Mouse (Mus musculus) embryo, embryonic 11.5 days (tissue): ENCODE measurements around the gene Pkp3.
A peak's percentile ranks its signal among the peaks of the same experiment; 100 is the strongest.

Experiments used
- DNase-seq: peaks from one replicate; pipeline ENCODE4 v3.0.0-alpha.2; 2012; ENCODE audit warnings: low read depth, low spot score

The Pkp3 gene

DNA sequence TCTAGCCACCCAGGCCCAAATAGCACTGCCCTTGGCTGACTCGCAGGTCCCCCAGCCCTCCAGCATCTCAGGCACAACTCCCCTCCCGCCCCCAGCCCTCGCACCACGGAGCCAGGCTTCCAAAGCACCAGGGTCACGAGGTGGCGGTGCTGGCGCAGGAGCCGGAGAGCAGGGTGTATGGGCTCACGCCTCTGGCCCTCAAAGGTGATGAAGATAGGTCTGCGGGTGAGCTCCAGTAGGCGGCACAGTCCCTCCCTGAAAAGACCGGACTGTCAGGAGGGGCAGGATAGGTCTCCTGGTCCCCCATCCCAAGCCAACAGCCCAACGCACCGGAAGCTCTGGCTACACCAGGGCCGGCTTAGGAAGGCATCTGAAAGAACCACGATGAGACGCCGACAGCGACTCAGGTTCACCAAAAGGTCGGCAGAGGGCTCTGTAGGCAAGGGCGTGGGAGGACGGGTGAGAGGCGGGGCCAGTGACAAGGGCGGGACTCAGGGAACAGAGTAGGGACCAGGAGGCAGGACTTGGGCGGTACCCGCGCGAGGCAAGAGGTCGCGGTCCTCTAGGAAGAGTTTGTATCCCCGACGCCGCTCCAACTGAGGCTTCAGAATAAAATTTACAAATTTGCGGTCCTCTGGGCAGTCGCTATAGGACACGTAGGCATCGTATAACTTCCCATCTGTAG lies 14.2 kb downstream of the Pkp3 start:
- peak; percentile 69 for DNase-seq

DNA sequence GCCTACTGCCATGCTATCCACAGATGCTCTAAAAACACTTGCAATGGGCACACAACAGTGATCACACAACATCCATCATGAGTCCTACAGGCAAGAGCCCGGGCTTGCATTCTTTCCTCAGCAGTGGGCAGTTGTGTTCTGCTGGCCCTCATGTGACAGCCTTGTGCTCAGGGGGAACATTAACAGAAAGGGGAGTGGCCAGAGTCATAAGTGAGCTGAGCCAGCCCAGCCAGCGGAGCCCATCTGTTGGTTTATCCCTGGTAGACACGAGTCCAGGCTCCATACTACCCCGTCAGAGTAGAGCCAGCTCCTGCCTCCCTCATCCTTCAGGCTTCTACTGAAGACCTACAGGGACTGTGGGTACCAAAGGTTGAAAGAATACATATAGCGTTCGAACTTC lies 15.9 kb downstream of the Pkp3 start:
- DNase-seq = no peak

DNA sequence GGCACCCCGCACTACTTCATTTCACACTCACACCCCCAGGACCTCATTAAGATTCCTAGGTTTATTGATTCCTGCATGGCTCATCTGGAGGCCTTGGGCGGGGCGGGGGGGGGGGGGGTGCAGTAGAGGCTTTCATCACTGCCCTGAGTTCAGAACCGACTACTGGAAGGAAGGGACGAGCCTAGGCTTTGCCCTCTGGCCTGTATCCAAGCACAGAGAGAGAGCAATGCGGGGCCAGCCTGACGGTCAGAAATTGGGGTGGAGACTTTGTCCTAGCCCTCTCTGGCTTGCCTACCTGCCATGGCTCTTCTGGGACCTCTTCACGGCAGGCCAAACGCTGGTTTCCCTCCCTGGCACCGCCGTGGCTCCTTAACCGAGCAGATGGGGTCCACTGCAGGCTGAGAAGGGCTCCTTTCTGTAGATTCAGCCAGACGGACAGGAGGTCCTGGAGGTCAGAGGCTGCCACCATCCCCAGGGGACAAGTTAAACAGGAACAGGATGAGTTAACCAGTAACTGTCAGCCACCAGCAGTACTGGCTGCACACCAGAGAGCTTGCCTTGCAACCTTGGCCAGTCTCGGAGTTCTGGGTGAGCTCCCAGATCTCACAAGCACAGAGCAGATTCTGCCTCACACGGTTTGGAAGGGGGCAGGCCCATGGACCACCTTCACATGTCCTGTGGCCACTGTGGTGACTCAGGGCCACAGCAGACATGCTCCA lies 16.6 kb downstream of the Pkp3 start:
- no peak for DNase-seq

DNA sequence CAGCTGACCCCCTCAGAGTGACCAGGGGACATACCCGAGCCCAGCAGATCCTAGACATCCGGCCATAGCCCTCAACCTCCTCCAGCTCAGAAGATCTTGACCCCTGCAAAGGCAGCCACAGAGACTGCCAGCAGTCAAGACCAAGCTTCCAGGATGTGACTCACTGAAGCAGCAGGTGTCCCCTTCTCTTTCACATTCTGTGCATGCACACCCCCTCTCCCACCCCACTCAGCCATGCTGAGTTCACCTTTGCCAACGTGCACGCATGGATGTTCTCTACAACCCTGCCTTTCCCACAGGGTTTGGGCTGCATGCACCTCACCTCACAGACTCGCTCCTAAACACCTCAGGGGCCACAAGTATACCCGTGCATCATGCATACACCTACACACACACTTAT lies 18.0 kb downstream of the Pkp3 start:
- DNase-seq = no peak

DNA sequence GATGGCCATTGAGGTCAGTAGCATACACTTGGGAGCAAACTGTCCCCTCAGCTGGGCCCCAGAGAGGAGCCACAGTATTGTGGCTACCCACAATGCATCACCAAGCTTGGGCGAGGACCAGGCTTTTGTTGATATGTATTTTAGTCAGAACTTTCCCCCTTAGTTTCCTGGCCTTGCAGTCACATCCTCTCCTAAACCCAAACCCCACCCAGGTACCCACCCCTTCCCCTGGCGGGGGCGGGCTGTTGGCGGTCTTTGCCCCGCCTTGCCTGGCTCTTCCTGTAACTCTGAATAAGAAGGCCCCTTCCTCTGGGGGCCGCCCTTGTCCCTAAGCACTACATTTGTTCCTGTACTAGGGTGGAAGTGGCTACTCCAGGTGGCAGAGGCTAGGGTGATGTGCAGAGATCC lies 18.6 kb downstream of the Pkp3 start:
- no peak for DNase-seq

DNA sequence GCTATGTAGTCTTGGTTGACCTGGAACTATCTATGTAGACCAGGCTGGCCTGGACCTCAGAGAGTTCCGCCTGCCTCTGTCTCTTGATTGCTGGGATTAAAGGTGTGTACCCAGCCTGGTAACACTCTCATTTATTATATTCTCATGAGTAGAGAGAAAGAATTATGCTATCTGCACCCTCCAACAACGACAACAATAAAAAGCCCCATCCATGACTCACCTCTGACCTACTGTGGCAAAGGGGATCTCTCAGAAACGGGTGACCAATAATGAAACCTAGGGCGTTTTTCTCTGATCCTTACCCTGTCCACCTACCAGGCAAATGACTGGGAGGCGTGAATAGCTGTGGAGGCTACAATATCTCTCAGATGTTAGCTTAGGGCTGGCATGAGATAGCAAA lies 19.2 kb downstream of the Pkp3 start:
- no peak for DNase-seq

DNA sequence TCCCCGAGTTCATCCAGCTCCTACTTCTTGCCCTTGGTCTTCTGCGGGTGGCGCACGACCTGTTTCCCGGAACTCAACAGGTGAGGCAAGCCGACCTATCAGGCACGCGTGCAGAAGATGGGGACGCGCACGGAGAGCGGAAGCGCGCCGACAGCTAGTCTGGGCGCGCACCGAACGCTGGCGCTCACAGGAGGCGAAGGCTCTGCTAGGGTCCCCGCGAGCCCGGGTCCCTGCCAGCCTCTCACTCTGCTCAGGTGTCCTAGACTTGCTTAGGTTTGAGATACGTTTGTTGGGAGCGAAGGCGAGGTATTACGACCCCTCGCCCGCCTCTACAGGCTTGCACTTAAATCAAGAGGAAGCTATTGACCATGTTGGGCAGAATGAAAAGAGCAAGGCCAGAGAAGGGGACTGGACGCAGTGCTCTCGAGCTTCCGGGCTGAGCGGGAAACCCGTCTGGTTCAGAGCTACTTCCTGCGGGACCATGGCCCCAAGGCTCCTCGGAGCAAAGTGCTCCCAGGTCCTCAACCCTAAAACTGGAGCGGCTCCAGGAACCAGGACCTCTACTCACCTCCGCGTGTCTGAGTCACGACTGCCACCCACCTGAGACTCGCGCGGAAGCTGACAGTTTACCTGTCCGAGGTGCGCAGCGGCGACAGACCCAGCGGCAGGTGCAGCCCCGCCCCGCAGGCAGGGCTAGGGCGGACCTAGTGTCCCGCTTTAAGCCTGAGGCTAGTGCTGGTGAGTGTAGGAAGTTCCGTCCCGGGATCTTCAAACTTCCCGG lies 22.1 kb downstream of the Pkp3 start, which contains the start of gene Sigirr:
Gene Sigirr, minus strand, starts transcription at position 662 of the 781 bp plus-strand sequence.
- DNase-seq = no peak

DNA sequence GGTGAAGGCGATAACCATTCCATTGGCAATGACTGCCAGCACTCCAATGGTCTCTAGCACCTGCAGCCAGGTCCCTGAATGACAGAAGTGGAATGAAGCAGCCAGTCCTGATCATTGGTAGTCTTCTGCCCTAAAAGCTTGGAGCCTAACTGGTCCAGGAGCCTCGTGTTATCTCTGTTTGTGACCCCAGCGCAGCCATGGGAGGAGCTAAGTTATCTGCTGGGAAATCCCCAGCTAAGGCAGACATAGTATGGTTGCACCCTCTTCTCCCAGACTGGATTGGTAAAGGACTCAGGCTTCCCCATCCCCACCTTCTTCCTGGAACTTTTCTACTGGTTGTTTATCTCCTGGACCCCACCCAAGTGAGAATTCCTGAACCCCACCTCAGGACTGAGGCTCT lies 25.1 kb downstream of the Pkp3 start:
- DNase-seq = no peak

DNA sequence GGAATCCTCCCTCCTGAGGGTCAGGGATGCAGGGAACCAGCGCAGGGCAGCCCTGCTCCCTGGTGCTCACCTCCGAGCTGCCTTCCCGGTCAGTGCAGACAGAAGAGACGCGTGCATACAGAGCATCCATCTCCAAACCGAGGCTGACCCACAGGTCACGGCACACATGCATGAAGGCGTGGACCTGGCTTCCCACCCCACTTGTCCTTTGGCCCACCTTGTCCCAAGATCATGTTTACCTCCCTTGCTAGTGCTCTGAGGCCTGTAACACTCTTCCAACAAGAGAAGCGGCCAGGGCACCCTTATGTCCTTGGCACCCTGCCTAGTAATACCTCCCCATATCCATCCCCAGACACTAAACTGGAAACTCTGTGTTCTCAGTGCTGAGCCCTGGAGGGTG lies 37.9 kb downstream of the Pkp3 start:
- DNase-seq = no peak

DNA sequence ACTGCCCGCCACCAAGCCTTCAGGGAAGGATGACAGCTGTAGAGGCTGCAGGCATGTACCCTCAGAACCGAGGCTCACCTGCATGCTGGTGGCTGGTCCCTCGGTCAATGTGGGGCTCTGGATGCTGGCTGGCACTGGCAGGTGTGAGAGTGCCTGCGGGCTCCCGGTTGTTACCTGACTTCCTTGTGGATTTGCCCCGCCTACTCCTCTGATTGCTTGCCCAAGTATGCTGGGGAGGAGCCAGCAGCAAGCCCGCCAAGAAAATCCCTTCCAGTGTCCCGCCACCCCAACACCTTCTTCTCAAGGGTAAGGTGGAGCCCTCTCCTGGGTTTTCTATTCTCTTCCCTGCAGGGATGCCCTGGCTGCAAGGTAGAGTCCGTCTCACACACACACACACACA lies 39.6 kb downstream of the Pkp3 start, which contains the start of gene Ano9:
Gene Ano9, minus strand, starts transcription at position 171 of the 400 bp plus-strand sequence.
- no peak for DNase-seq

DNA sequence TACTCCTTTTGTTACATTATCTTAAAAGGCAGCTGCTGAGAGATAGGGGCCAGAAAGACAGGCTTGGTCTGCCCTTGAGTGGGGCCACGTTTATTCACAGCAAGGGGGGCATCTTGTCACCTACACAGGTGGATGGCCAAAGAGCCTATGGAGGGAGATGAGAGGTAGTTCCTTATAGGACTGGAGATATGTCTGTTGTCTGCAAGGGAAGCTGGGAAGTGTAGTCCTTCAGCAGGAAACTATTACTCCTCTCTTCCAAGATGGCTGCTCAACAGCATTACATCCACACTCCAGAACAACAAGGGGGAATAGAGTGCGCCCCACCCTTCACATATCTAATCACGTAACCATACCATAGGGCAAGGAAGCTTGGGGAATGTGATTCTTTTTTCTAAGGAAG lies 41.5 kb downstream of the Pkp3 start:
- no peak for DNase-seq

DNA sequence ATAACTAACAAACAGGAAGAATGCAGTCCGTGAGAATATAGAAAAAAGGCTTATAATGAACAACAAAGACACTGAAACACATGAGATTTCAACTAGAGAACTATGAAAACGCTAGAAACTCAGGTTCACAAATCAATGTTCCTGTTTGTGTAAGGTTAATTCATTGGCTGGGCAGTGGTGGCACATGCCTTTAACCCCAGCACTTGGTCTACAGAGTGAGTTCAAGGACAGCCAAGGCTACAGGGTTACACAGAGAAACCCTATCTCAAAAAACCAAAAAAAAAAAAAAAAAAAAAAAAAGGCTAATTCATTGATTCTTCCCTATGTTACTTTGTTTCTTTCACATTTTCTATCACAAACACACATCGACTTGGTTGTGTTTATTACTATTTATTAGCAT lies 42.6 kb downstream of the Pkp3 start:
- DNase-seq = no peak

DNA sequence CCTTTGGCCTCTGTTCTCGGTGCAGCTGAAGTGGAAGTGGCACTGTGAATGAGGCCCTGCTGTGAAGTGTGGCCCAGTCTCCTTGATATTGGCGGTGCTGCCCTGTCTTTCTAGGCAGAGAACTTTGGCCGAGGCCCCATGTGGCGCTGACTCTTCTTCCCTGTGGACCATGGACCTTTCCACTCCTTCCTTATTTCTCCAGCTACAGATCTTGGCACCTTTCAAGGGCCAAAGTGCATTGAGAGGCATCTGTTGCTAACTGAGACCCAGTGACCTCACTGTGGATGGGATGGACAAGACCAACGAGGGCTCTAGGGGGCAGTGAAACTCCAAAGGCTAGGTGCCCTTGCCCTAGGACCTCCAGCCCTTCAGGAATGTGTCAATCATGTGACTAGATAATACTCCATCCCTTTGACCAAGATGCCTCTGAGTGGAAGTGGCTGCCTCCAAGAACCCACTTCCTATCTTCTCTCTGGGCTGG lies 43.1 kb downstream of the Pkp3 start:
- no peak for DNase-seq

DNA sequence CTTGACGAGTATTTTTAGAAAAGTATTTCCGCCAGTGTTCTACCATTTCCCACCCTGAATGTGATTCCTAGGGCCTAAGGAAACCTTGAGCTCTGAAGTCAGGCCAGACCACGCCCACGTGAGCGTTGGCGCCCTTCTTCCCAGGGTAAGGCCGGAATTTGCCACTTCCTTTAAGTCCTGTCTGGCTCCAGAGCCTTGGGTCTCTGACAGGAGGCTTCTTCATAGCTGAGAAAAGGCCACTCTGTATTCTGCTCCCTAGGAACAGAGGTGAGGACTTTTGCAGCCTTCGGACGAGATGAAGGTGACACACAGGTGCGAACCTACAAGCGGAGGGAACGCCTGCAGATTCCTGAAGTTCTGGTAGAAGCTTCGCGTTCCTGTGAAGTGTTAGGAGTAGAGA lies 44.2 kb downstream of the Pkp3 start, which contains the start of gene Ptdss2:
Gene Ptdss2, plus strand, starts transcription at position 138 of the 400 bp plus-strand sequence.
- no peak for DNase-seq

DNA sequence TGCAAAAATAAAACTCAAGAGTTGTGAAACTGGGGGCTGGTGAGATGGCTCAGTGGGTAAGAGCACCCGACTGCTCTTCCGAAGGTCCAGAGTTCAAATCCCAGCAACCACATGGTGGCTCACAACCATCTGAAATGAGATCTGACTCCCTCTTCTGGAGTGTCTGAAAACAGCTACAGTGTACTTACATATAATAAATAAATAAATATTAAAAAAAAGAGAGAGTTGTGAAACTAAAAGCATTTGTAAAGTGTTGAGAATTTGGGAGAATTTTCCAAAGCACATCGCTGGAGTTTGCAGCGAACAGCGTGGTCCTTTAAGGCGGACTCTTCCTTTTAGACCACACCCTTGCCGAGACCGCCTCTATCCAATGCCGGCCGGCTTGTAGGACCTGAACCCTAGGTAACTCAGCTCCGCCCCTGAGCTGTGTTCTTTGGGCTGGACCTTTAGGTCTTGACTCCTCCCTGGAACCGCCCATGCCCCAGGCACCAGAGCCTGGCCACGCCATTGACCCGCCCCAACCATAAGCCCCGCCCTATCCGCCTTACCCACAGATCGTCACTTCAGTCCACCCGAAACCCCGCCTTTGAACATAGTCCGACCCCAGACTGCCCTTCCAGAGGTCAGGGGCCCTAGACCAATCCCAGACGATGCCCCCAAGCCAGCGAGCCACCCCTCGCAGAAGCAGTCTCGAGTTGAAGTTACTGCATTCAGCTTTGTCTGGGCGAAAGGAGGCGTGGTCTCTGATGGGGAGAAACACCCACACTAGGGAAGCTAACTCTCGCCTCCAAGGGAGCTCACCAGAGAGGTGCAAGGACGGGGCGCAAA lies 44.9 kb downstream of the Pkp3 start:
- peak; percentile 96 for DNase-seq

DNA sequence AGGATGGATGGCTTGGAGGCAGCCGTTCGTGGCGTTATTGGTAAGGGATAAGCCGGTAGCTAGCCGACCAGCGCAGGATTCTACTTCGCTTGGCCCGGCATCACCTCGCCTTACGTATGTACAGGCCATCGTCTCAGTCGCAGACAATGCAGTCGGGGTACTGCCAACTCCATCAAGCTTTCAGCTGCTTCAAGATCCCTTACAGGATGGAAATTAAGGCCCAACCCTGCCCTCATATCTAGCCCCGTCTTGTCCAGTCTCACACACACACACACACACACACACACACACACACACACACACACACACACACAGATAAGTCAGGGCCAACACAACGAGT lies 45.5 kb downstream of the Pkp3 start:
- no peak for DNase-seq

DNA sequence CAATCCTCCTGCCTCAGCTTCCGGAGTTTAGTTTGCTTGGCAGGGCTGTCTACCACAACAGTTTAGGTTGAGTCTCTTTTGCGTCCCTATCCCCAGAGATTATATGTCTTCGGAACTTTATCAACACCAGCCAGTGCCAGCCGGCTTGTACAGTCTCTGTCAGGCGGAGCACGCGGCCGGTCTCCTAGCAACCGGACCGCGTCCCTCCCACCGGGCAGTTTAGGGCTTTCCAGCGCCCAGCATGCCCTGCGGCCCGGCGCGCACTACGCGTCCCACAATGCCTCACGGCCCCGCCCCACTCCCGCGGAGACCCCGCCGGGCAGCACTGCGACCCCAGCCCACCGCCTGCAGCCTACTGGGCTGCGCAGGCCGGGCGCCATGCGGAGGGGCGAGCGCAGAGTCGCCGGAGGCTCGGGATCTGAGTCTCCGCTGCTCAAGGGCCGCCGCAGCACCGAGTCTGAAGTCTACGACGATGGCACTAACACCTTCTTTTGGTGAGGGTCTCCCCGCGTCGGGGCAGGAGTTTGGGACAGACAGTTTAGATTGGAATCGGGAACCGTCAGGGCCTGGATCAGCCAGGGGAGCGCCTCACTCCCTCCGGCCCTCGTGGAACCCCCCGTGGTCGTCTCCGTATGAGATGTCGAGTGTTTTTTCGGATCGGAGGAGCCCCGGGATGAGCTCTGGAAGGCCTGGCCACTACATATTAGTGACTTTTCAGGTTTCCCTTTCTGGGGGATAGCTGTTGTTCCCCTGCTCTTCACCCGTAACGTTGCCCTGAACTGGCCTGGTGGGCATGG lies 53.2 kb downstream of the Pkp3 start:
- peak; percentile 90 for DNase-seq

DNA sequence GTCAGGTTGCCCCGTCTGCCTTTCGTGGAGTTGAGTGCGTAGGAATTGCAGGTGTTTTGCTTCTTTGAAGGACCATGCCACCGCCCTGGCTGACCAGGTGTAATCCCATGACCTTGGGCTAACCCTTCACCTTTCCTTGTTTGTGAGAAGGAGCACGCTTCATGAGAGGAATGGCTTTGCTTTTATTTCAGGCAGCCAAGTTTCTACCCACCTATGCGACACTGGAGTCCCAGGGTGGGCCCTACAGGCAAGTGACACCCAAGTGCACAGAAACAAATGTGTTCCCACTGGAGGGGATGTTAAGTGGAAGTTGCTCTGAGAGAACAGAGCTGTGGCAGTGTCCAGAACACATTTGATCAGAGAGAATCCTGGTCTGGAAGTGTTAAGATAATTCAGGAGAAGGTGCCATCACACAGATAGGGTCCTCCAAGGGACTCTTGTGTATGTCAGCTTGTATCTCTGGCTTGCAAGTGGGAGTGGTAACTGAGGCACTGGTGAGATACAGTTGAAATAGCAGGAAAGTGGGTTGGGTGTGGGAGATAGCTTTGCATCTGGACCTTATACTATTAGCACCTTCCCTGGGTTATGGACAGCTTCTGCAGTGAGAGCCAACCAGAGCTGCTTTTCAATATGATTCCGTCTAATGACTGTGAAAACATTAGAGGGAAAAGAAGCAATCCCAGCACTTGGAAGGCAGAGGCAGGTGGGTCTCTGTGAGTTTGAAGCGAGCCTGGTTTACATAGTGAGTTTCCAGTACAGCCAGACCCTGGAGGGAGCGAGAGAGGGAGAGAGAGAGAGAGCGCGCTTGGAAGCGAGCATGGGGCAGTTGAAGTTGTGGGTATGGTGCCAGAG lies 54.1 kb downstream of the Pkp3 start:
- DNase-seq = no peak
